Mouse (Mus musculus) brain, embryonic 14.5 days (tissue): Measurements from ENCODE around the gene Gm49369.

Experiments used
- CTCF ChIP-seq: fragments of 200-500 bp; IDR thresholded peaks from 2 replicates; pipeline ENCODE4 v1.5.1; 2012; ENCODE audit warnings: inconsistent platforms, mild to moderate bottlenecking, moderate library complexity, borderline replicate concordance; ENCODE audit not compliant: insufficient read depth, insufficient read length; ENCODE audit errors: extremely low read depth
- POLR2A ChIP-seq: fragments of 200-500 bp; IDR thresholded peaks from 2 replicates; pipeline ENCODE4 v1.6.1; 2012; ENCODE audit warnings: mild to moderate bottlenecking, inconsistent platforms, borderline replicate concordance; ENCODE audit not compliant: poor library complexity, insufficient read depth, insufficient read length, severe bottlenecking; ENCODE audit errors: extremely low read depth

GRCm38 (mm10) chr7:142403591-142403990 is 21.1 kb upstream of the Gm49369 start:
- no peak for TF ChIP-seq POLR2A
- no peak for TF ChIP-seq CTCF
